Mouse (Mus musculus) heart, postnatal 0 days (tissue): ENCODE results near the gene Mrgpre. TPM values are rescaled to one million over a fixed set of nuclear protein-coding genes. Genes with fewer than 3 reads are reported as not detected.

Experiments used
- ATAC-seq: fragments of 200-750 bp; cut with Nextera tagmentation; 2 replicates; pipeline ENCODE4 v1.8.0; 2017; ENCODE audit warnings: low read depth, moderate number of reproducible peaks, moderate library complexity; ENCODE audit not compliant: insufficient read depth
- DNase-seq: peaks from one replicate; pipeline ENCODE4 v3.0.0-alpha.2; 2016; ENCODE audit warnings: low spot score
- H3K27ac ChIP-seq: fragments of 300-500 bp; sonication (generic); 2 replicates; pipeline ENCODE4 v1.5.1; 2014; ENCODE audit warnings: low read depth, mild to moderate bottlenecking
- H3K27me3 ChIP-seq: fragments of 300-500 bp; sonication (generic); 2 replicates; pipeline ENCODE4 v1.6.1; 2014; ENCODE audit warnings: low read length, mixed read lengths; ENCODE audit not compliant: control insufficient read depth, insufficient read depth
- H3K36me3 ChIP-seq: fragments of 300-500 bp; sonication (generic); replicated peaks from 2 replicates; pipeline ENCODE4 v1.6.1; 2014; ENCODE audit warnings: low read length, mixed read lengths; ENCODE audit not compliant: control insufficient read depth, insufficient read depth
- H3K4me1 ChIP-seq: fragments of 300-500 bp; sonication (generic); 2 replicates; pipeline ENCODE4 v1.6.1; 2014; ENCODE audit warnings: antibody characterized with exemption; ENCODE audit not compliant: control insufficient read depth, insufficient read depth
- H3K4me2 ChIP-seq: fragments of 300-500 bp; sonication (generic); 2 replicates; pipeline ENCODE4 v1.6.1; 2014; ENCODE audit warnings: low read depth, mild to moderate bottlenecking, low read length, moderate library complexity
- H3K4me3 ChIP-seq: fragments of 300-500 bp; sonication (generic); 2 replicates; pipeline ENCODE4 v1.5.1; 2014; ENCODE audit warnings: low read depth, low read length
- H3K9ac ChIP-seq: fragments of 300-500 bp; sonication (generic); replicated peaks from 2 replicates; pipeline ENCODE4 v1.6.1; 2014; ENCODE audit warnings: low read depth, low read length, mixed read lengths
- H3K9me3 ChIP-seq: fragments of 300-500 bp; sonication (generic); replicated peaks from 2 replicates; pipeline ENCODE4 v1.6.1; 2016; ENCODE audit warnings: low read length; ENCODE audit not compliant: control insufficient read depth
- CTCF ChIP-seq: IDR thresholded peaks from 2 replicates; pipeline ENCODE4 v1.5.1; 2016; ENCODE audit warnings: antibody characterized with exemption, control low read depth, low read depth
- EP300 ChIP-seq: IDR thresholded peaks from 2 replicates; pipeline ENCODE4 v1.6.1; 2016; ENCODE audit warnings: antibody characterized with exemption, low read depth
- WGBS: fragments of 180-500 bp; shearing (Covaris S2); extraction: QIAGEN DNeasy Blood & Tissue Kit; methylation state at CpG from one replicate; pipeline ENCODE4 v1.1.7; 2014; 5-methylcytosine and 5-hydroxymethylcytosine counted together
- polyA plus RNA-seq: library from polyadenylated mRNA; unstranded; fragments of >200 nt; fragmentation: Nextera tagmentation; extraction: Ambion mirVana; gene quantifications from 2 replicates; pipeline ENCODE4 v1.2.1, GENCODE M21; 2015
- total RNA-seq: library from RNA; depleted of rRNA; stranded (reverse); fragments of >200 nt; gene quantifications from 2 replicates; pipeline ENCODE4 v1.2.3, GENCODE M21; 2014; ENCODE audit warnings: low replicate concordance

Gene Mrgpre
- total and polyA plus RNA-seq, 2 experiments from 2014 or later, result 0.92 to 3.9 TPM

DNA sequence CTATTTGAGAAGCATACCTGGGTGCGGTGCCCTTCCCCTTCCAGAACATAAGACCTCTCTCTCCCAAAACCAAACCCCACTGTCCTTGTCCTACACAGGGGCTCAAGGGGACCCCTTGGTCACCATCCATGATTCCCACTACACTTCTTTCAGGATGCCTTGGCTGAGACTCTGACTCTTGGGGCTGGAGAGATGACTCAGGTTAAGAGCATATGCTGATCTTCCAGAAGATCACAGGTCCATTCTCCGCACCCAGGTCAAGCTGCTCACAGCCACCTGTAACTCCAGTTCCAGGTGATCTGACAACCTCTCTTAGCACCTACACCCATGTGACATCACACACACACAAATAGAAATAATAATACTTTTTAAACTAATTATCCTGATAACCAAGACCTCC, 43.6 kb downstream of the Mrgpre start:
- peak overlapping the region; percentile 70 for H3K4me3 ChIP-seq
- H3K9me3 ChIP-seq, result no peaks in the 10 kb centered on the region
- no peaks in the 10 kb centered on the region for H3K36me3 ChIP-seq
- H3K27ac ChIP-seq, result peak overlapping the region; percentile 82; the same call in 1 of the 2 replicates
- TF ChIP-seq EP300 (no peak), CTCF (no peak)
- no peak for DNase-seq
- peaks cover 28% of the 10 kb centered on the region for H3K4me1 ChIP-seq
- H3K27me3 ChIP-seq, result no peaks in the 10 kb centered on the region
- ATAC-seq, result no peak
- WGBS, result 31% methylated on average over 2 of the region's 2 CpGs
- H3K9ac ChIP-seq, result peak overlapping the region; percentile 77
- peak overlapping the region; percentile 84 for H3K4me2 ChIP-seq

DNA sequence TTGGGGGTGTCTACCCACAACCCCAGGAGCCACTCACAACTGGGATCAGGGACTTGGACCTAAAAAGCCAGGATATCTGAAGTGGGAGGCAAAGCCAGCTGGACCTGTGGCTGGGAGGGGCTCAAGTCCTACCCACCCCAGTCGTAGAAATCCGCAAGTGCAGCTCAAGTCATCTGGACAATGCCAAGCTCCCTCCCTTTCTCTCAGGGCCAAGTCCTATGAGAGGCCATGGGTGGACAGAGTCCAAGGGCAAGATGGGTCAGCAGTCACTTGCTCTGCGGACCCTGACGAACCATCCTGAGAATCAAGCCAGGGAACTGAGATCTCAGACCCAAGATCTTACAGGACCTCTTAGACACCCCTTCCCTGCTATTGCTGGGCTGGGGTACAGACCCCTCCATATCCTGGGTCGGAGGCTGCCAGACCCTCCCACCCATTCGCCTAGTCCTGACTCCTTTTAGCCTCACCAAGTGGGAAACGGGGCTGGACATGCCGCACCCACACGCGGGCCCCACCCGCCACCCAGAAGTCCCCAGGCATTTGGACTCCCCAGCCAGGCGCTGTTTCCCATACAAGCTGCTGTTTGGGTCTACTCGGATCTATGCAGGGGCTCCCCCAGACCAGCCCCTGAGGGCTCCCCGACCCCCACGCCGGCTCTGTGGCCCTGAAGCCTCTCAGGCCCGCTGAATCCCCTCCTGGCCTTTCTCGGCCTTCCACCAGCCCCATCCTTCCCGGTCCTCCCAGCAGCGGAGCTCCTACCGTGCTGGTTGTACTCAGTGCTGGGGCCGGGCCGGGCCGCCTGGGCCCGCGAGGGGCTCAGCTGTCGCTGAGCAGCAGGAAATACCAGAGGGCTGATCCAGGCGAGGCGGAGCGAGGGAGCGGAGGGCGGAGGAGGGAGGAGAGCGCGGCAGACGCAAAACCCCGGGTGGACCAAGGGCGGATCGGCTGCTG, 44.5 kb downstream of the Mrgpre start:
- no peak for TF ChIP-seq EP300
- TF ChIP-seq CTCF, result no peak
- ATAC-seq, result peak; percentile 95
- peak; percentile 87 for DNase-seq
- WGBS, result 2% methylated on average over 33 of the region's 38 CpGs
- peak overlapping the region; percentile 77 for H3K9ac ChIP-seq
- H3K9me3 ChIP-seq, result no peaks in the 10 kb centered on the region
- H3K4me1 ChIP-seq, result peaks cover 28% of the 10 kb centered on the region
- peak overlapping the region; percentile 82 for H3K27ac ChIP-seq
- no peaks in the 10 kb centered on the region for H3K27me3 ChIP-seq
- peak overlapping the region; percentile 84 for H3K4me2 ChIP-seq
- no peaks in the 10 kb centered on the region for H3K36me3 ChIP-seq
- peak overlapping the region; percentile 70 for H3K4me3 ChIP-seq

DNA sequence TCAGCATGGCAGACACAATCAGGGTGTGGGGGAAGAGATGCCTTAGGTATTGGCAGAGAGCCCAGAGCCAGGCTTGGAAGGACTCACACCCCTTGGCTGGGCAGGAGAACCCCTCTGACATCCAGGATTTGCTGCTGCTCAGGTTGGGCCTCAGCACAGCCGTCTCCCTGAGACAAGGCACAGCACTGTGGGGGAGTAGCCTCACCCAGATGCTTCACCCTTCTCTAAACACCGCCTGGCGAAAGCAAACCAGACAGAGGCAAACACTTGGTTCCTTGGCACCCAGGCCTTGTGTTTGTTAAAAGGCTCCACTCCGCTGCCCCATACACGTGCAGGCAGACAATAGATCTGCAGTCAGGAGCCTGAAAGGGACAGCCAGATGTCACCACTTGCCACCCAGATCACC, 45.7 kb downstream of the Mrgpre start:
- peak overlapping the region; percentile 77; the same call in 1 of the 2 replicates for H3K9ac ChIP-seq
- peak overlapping the region; percentile 84 for H3K4me2 ChIP-seq
- H3K27ac ChIP-seq, result peak overlapping the region; percentile 82
- 9% methylated on average over 5 of the region's 5 CpGs for WGBS
- H3K9me3 ChIP-seq, result no peaks in the 10 kb centered on the region
- TF ChIP-seq CTCF, result no peak
- no peak for TF ChIP-seq EP300
- H3K36me3 ChIP-seq, result no peaks in the 10 kb centered on the region
- ATAC-seq (peak; percentile 15; the same call in 1 of the 2 replicates), DNase-seq (no peak)
- peaks cover 28% of the 10 kb centered on the region for H3K4me1 ChIP-seq
- H3K4me3 ChIP-seq, result peak overlapping the region; percentile 70
- H3K27me3 ChIP-seq, result no peaks in the 10 kb centered on the region

DNA sequence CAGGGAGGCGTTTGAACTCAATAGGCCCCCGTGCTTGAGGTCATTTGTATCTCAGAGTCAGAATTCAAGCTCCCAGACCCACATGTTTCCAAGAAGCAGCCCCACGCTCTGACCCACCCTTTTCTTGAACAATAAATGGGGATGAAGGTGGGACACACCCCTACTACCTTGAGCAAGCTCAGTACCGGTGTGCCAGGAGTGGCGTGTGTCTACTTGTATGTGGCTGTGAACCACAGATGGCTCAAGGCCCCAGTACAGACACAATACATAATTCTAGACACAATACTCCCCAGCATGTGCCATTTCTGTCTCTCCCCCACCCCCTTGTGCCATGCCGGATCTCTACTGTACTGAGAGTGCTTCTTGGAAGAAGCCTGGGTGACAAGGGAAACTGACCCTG, 46.1 kb downstream of the Mrgpre start:
- ATAC-seq, result no peak
- WGBS, result 47% methylated on average over 6 of the region's 6 CpGs
- DNase-seq, result peak; percentile 41
- H3K9ac ChIP-seq, result no peak overlapping the region
- peaks cover 28% of the 10 kb centered on the region for H3K4me1 ChIP-seq
- no peaks in the 10 kb centered on the region for H3K9me3 ChIP-seq
- H3K4me2 ChIP-seq, result peak overlapping the region; percentile 84
- peak overlapping the region; percentile 82; the same call in 1 of the 2 replicates for H3K27ac ChIP-seq
- H3K36me3 ChIP-seq, result no peaks in the 10 kb centered on the region
- peak overlapping the region; percentile 70; the same call in 1 of the 2 replicates for H3K4me3 ChIP-seq
- TF ChIP-seq CTCF (no peak), EP300 (no peak)
- H3K27me3 ChIP-seq, result no peaks in the 10 kb centered on the region

DNA sequence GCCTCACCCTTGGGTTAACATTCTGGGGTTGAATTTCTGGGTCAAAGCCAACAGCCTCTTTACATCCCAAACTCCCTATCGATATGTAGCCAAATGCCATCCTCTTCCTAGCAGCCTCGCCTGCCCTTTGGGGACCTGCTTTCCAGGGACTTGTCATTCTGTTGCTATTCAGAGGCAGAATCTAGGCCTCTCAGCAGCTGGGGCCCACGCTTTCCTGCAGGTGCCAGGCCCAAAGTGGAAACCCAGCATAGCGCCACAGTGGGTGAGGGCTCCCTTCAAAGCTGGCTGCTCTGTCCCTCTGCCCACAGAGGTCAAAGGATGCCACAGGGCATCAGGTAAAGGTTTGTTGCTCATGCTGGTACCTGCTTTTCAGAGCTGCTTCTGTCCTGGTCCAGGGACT, 50.6 kb downstream of the Mrgpre start:
- Histone ChIP-seq H3K36me3 (no peaks in the 10 kb centered on the region), H3K9ac (no peak overlapping the region), H3K27ac (no peak overlapping the region), H3K27me3 (no peaks in the 10 kb centered on the region), H3K4me1 (peaks cover 18% of the 10 kb centered on the region), H3K9me3 (no peaks in the 10 kb centered on the region), H3K4me2 (no peak overlapping the region), H3K4me3 (no peak overlapping the region)
- TF ChIP-seq EP300 (no peak), CTCF (no peak)
- ATAC-seq (no peak), DNase-seq (no peak)
- 49% methylated on average over 4 of the region's 4 CpGs for WGBS
